9 mouse cellular contexts compared by ENCODE assay signal in genomic region chr5:97834770-97835169, GRCm38 (mm10).
DNase-seq lines count a peak whose midpoint lies in the region; ATAC-seq and TF ChIP-seq lines count a peak whose summit lies in the region.
"Had no signal": no experiment of that assay in that cellular context is flagged by ENCODE, and none has a peak within 500 bp of the region (broad histone marks: within the 10 kb centered on the region; RNA-seq: fewer than 3 reads in every experiment).

No protein-coding gene starts in this region.

- H3K4me1 ChIP-seq in liver, embryonic 16.5 days (ENCODE audit: control insufficient read depth, low read depth, low read length): no peaks in the 10 kb centered on the region
- peaks cover 2% of the 10 kb centered on the region; the same call in 1 of the 2 replicates for H3K4me1 ChIP-seq in forebrain, embryonic 10.5 days
- no peaks in the 10 kb centered on the region for H3K4me1 ChIP-seq in hindbrain, embryonic 12.5 days

- peak; percentile 6 for DNase-seq in left cerebral cortex, postnatal 4 days
- no peak for DNase-seq in left cerebral cortex, adult 2 months (ENCODE audit: extremely low spot score in 1 of 2, low spot score in 2 of 2)
- DNase-seq in gastrocnemius, postnatal 14 days: peak; percentile 80
- peak; percentile 10 for DNase-seq in testis, postnatal 14 days (ENCODE audit: low spot score)
- no peak for DNase-seq in spleen, postnatal 4 days (ENCODE audit: low spot score in 2 of 2)
- no peak for DNase-seq in forebrain, embryonic 10.5 days (ENCODE audit: extremely low spot score, low spot score)

- H3K4me3 ChIP-seq in left cerebral cortex, adult 2 months: no peak overlapping the region
- H3K4me3 ChIP-seq in liver, embryonic 16.5 days (ENCODE audit: low read depth, low read length): no peak overlapping the region
- no peak overlapping the region for H3K4me3 ChIP-seq in forebrain, embryonic 10.5 days
- no peak overlapping the region for H3K4me3 ChIP-seq in hindbrain, embryonic 12.5 days

- H3K4me2 ChIP-seq in liver, embryonic 16.5 days (ENCODE audit: low read depth, low read length): no peak overlapping the region
- no peak overlapping the region for H3K4me2 ChIP-seq in hindbrain, embryonic 12.5 days (replicated peaks)

- no peaks in the 10 kb centered on the region for H3K9me3 ChIP-seq in liver, embryonic 16.5 days (replicated peaks; ENCODE audit: control insufficient read depth, low read length)
- H3K9me3 ChIP-seq in forebrain, embryonic 10.5 days: no peaks in the 10 kb centered on the region
- H3K9me3 ChIP-seq in hindbrain, embryonic 12.5 days (replicated peaks): no peaks in the 10 kb centered on the region

- intact Hi-C loops in left cerebral cortex, postnatal 4 days (cut with DNase I): no loop called here
- intact Hi-C loops in left cerebral cortex, adult 2 months (cut with DNase I): no loop called here
- intact Hi-C loops in gastrocnemius, postnatal 14 days (cut with DNase I; ENCODE audit: low total_unique reads): no loop called here

- H3K36me3 ChIP-seq in liver, embryonic 16.5 days (ENCODE audit: control insufficient read depth, insufficient read depth): no peaks in the 10 kb centered on the region
- H3K36me3 ChIP-seq in forebrain, embryonic 10.5 days (replicated peaks): no peaks in the 10 kb centered on the region
- H3K36me3 ChIP-seq in hindbrain, embryonic 12.5 days: no peaks in the 10 kb centered on the region
- H3K36me3 ChIP-seq: G1E had no signal

- H3K27ac ChIP-seq in left cerebral cortex, adult 2 months: no peak overlapping the region
- no peak overlapping the region for H3K27ac ChIP-seq in liver, embryonic 16.5 days (ENCODE audit: low read length)
- no peak overlapping the region for H3K27ac ChIP-seq in forebrain, embryonic 10.5 days
- H3K27ac ChIP-seq in hindbrain, embryonic 12.5 days: no peak overlapping the region

- peak; percentile 97 for ATAC-seq in liver, embryonic 16.5 days (ENCODE audit: low read depth)
- ATAC-seq in hindbrain, embryonic 12.5 days (ENCODE audit: low FRiP score): no peak

- no peaks in the 10 kb centered on the region for H3K27me3 ChIP-seq in liver, embryonic 16.5 days (ENCODE audit: control insufficient read depth, insufficient read depth, low read depth, low read length)
- no peaks in the 10 kb centered on the region for H3K27me3 ChIP-seq in forebrain, embryonic 10.5 days (ENCODE audit: poor library complexity, severe bottlenecking)
- H3K27me3 ChIP-seq in hindbrain, embryonic 12.5 days: no peaks in the 10 kb centered on the region

- no peak for TF ChIP-seq CTCF in left cerebral cortex, adult 2 months (IDR thresholded peaks at IDR 0.05)

- H3K9ac ChIP-seq in liver, embryonic 16.5 days (ENCODE audit: low read depth, low read length): no peak overlapping the region
- no peak overlapping the region for H3K9ac ChIP-seq in hindbrain, embryonic 12.5 days

- 33% methylated on average over 1 of the region's 1 CpGs for WGBS in liver, embryonic 16.5 days (ENCODE audit: insufficient replicate concordance)
- whole genome bisulfite sequencing in forebrain, embryonic 10.5 days: 70% methylated on average over 1 of the region's 1 CpGs
- WGBS in hindbrain, embryonic 12.5 days: 67% methylated on average over 1 of the region's 1 CpGs

Comparison
In these comparisons a context has a peak if more than half of its experiments do, and no peak if none do; other contexts are left out.
1. DNase-seq: peak in left cerebral cortex, postnatal 4 days (single experiment), gastrocnemius, postnatal 14 days (single experiment) and testis, postnatal 14 days (single experiment); none in left cerebral cortex, adult 2 months (0 of 2), spleen, postnatal 4 days (0 of 2) and forebrain, embryonic 10.5 days (single experiment).